Comparison of ENCODE assay signal across 16 mouse cellular contexts in the genomic region with DNA sequence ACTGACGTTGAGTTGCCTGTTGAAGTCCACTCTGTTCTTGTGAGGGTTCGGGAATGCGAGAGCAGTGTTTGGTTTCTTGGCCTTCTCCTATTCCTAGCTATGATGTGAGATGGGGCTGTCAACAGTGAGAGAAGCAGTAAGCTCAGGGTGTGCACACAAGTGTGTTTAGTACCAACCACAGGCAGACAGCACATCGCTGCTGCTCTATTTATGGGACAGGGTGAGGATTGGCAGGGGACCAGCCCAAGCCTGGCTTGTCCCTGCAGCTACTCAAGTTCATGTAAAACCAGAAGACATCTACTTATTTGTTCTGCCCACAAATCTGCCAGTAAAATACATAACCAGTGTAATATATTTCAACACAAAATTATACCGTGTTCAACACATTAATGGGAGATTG. TPM values are rescaled to one million over a fixed set of nuclear protein-coding genes. Genes with fewer than 3 reads are reported as not detected.
A peak's percentile ranks its signal among the peaks of the same experiment; 100 is the strongest.
DNase-seq lines count a peak whose midpoint lies in the region; ATAC-seq and TF ChIP-seq lines count a peak whose summit lies in the region.
"Had no signal": no experiment of that assay in that cellular context is flagged by ENCODE, and none has a peak within 500 bp of the region (broad histone marks: within the 10 kb centered on the region; RNA-seq: fewer than 3 reads in every experiment).

No protein-coding gene starts in this region.

- peaks cover 33% of the 10 kb centered on the region for H3K4me1 ChIP-seq in lung, embryonic 15.5 days
- peaks cover 29% of the 10 kb centered on the region for H3K4me1 ChIP-seq in heart, embryonic 11.5 days (ENCODE audit: control insufficient read depth, insufficient read depth, low read length)
- peaks cover 33% of the 10 kb centered on the region for H3K4me1 ChIP-seq in limb, embryonic 10.5 days
- H3K4me1 ChIP-seq in kidney, adult 2 months (ENCODE audit: control insufficient read depth, insufficient read depth, low read length): no peaks in the 10 kb centered on the region
- H3K4me1 ChIP-seq: hindbrain, embryonic 13.5 days had no signal

- H3K9me3 ChIP-seq in lung, embryonic 15.5 days: no peaks in the 10 kb centered on the region
- H3K9me3 ChIP-seq in heart, embryonic 11.5 days (replicated peaks; ENCODE audit: control insufficient read depth, low read length): no peaks in the 10 kb centered on the region
- H3K9me3 ChIP-seq in limb, embryonic 10.5 days (replicated peaks): no peaks in the 10 kb centered on the region
- H3K9me3 ChIP-seq: hindbrain, embryonic 13.5 days; limb, embryonic 13.5 days had no signal

- no peak overlapping the region for H3K4me3 ChIP-seq in lung, embryonic 15.5 days
- no peak overlapping the region for H3K4me3 ChIP-seq in heart, embryonic 11.5 days (ENCODE audit: low read depth, low read length)
- H3K4me3 ChIP-seq in limb, embryonic 10.5 days: no peak overlapping the region
- no peak overlapping the region for H3K4me3 ChIP-seq in kidney, adult 2 months (ENCODE audit: insufficient read depth, low read depth, low read length)
- H3K4me3 ChIP-seq: hindbrain, embryonic 13.5 days; layer of hippocampus, adult 2 months; limb, embryonic 13.5 days had no signal

- peak overlapping the region; percentile 81 for H3K27ac ChIP-seq in lung, embryonic 15.5 days
- H3K27ac ChIP-seq in heart, embryonic 11.5 days (ENCODE audit: low read depth, low read length): peak overlapping the region; percentile 95
- peak overlapping the region; percentile 56; the same call in 1 of the 2 replicates for H3K27ac ChIP-seq in limb, embryonic 10.5 days
- no peak overlapping the region for H3K27ac ChIP-seq in kidney, adult 2 months (ENCODE audit: insufficient read depth, low read depth, low read length)
- H3K27ac ChIP-seq: hindbrain, embryonic 13.5 days; layer of hippocampus, adult 2 months; limb, embryonic 13.5 days had no signal

- H3K9ac ChIP-seq in lung, embryonic 15.5 days: no peak overlapping the region
- no peak overlapping the region for H3K9ac ChIP-seq in heart, embryonic 11.5 days (ENCODE audit: low read depth, low read length)
- H3K9ac ChIP-seq: hindbrain, embryonic 13.5 days; limb, embryonic 13.5 days had no signal

- no peaks in the 10 kb centered on the region for H3K27me3 ChIP-seq in lung, embryonic 15.5 days
- no peaks in the 10 kb centered on the region for H3K27me3 ChIP-seq in heart, embryonic 11.5 days (ENCODE audit: control insufficient read depth, insufficient read depth, low read length)
- no peaks in the 10 kb centered on the region for H3K27me3 ChIP-seq in limb, embryonic 10.5 days (ENCODE audit: low read depth, poor library complexity, severe bottlenecking)
- no peaks in the 10 kb centered on the region for H3K27me3 ChIP-seq in kidney, adult 2 months (replicated peaks; ENCODE audit: control insufficient read depth, insufficient read depth, low read length)
- H3K27me3 ChIP-seq: CH12.LX; hindbrain, embryonic 13.5 days; limb, embryonic 13.5 days had no signal

- TF ChIP-seq CTCF in kidney, adult 2 months (conservative IDR thresholded peaks at IDR 0.05; ENCODE audit: insufficient read depth, insufficient read length, low read depth, low read length): no peak

- no peak for DNase-seq in lung, adult 18-20 months
- DNase-seq in gastrocnemius, adult 18-20 months (ENCODE audit: low spot score): peak; percentile 62
- DNase-seq in limb, embryonic 10.5 days (ENCODE audit: low spot score): no peak
- no peak for DNase-seq in layer of hippocampus, postnatal 10 days (ENCODE audit: low spot score in 2 of 2)
- no peak for DNase-seq in kidney, adult 2 months
- DNase-seq in T-cell, adult 2 months (ENCODE audit: low spot score): no peak
- DNase-seq: cerebellum, postnatal 14 days; kidney, adult 18-20 months; right cerebral cortex, postnatal 4 days had no signal

- 67% methylated on average over 5 of the region's 5 CpGs for WGBS in lung, embryonic 15.5 days
- 63% methylated on average over 5 of the region's 5 CpGs for WGBS in heart, embryonic 11.5 days (ENCODE audit: insufficient replicate concordance)
- 91% methylated on average over 5 of the region's 5 CpGs for WGBS in limb, embryonic 10.5 days
- 91% methylated on average over 5 of the region's 5 CpGs for WGBS in kidney, adult 2 months

- H3K4me2 ChIP-seq in lung, embryonic 15.5 days: no peak overlapping the region
- 0 out of 2 replicates have a peak overlapping the region, but pooled peaks have one; percentile 37 for H3K4me2 ChIP-seq in heart, embryonic 11.5 days
- H3K4me2 ChIP-seq: hindbrain, embryonic 13.5 days; limb, embryonic 13.5 days had no signal

- ATAC-seq in lung, embryonic 15.5 days (ENCODE audit: borderline replicate concordance, extremely low read depth, low FRiP score, low TSS enrichment): peak; percentile 53; the same call in 1 of the 2 replicates
- ATAC-seq in heart, embryonic 11.5 days (replicated peaks; ENCODE audit: insufficient number of reproducible peaks, low FRiP score, low TSS enrichment): peak; percentile 44; the same call in 1 of the 2 replicates

- no peaks in the 10 kb centered on the region for H3K36me3 ChIP-seq in lung, embryonic 15.5 days
- no peaks in the 10 kb centered on the region for H3K36me3 ChIP-seq in heart, embryonic 11.5 days (ENCODE audit: control insufficient read depth, insufficient read depth, low read length)
- no peaks in the 10 kb centered on the region for H3K36me3 ChIP-seq in limb, embryonic 10.5 days
- no peaks in the 10 kb centered on the region for H3K36me3 ChIP-seq in kidney, adult 2 months (ENCODE audit: control insufficient read depth, insufficient read depth, low read length)
- H3K36me3 ChIP-seq: hindbrain, embryonic 13.5 days; limb, embryonic 13.5 days had no signal

- no peak for TF ChIP-seq POLR2A in kidney, adult 2 months (IDR thresholded peaks at IDR 0.05; ENCODE audit: low read depth, low read length)

RNA-seq across cellular contexts. Expression of a gene that starts 46.4 kb away (rescaled TPM):
- 70.0 and 74.0 TPM in 2 replicates for polyA plus RNA-seq in lung, embryonic 15.5 days (2015; fragmentation: Nextera tagmentation; extraction: Ambion mirVana)
- 100 to 1,000 TPM; 117 to 129 TPM for total RNA-seq in gastrocnemius, adult 18-20 months (2021)
- 177 and 185 TPM in 2 replicates for polyA plus RNA-seq in heart, embryonic 11.5 days (2014; fragmentation: Nextera tagmentation; extraction: Ambion mirVana)
- 77.5 and 88.3 TPM in 2 replicates for polyA plus RNA-seq in limb, embryonic 10.5 days (2016; fragmentation: Nextera tagmentation; extraction: Ambion mirVana)
- 1 to 10 TPM; 1.3 TPM for total RNA-seq in layer of hippocampus, postnatal 10 days (2021)
- 2.6 and 2.7 TPM in 2 replicates for polyA plus RNA-seq in kidney, adult 2 months (2012; rRNA removed)
- total RNA-seq: megakaryocyte, adult 5-6 weeks had no signal

Comparison
In these comparisons a context has a peak if more than half of its experiments do, and no peak if none do; other contexts are left out.
1. RNA of a gene that starts 46.4 kb away (polyA plus RNA-seq): 177 to 185 TPM in heart, embryonic 11.5 days, 77.5 to 88.3 TPM in limb, embryonic 10.5 days and 70.0 to 74.0 TPM in lung, embryonic 15.5 days; 2.6 to 2.7 TPM in kidney, adult 2 months; every median in the first group is over 10 times any median in the second.